Mouse (Mus musculus) small intestine, adult 2 months (tissue): ENCODE results near the gene Kcnj10.

Experiments used
- CTCF ChIP-seq: fragments of 200-500 bp; IDR thresholded peaks from 2 replicates; pipeline ENCODE4 v1.5.1; 2012; ENCODE audit warnings: low read depth, mild to moderate bottlenecking, control low read depth, inconsistent platforms, low read length, moderate library complexity, mixed read lengths; ENCODE audit not compliant: insufficient replicate concordance, insufficient read length; ENCODE audit errors: extremely low read depth
- POLR2A ChIP-seq: fragments of 200-500 bp; IDR thresholded peaks from 2 replicates; pipeline ENCODE4 v1.6.1; 2012; ENCODE audit warnings: low read depth, mild to moderate bottlenecking, control low read depth, inconsistent platforms, low read length, moderate library complexity

GRCm38 (mm10) chr1:172364684-172365083 lies 23.7 kb downstream of the Kcnj10 start:
- TF ChIP-seq CTCF (peak; percentile 61; the same call in 1 of the 2 replicates), POLR2A (no peak)
